Mouse (Mus musculus) liver, embryonic 13.5 days (tissue): ENCODE results near the gene Slc51a. TPM values are rescaled to one million over a fixed set of nuclear protein-coding genes. Genes with fewer than 3 reads are reported as not detected.

ENCODE experiments used
- ATAC-seq: fragments of 200-750 bp; cut with Nextera tagmentation; 2 replicates; pipeline ENCODE4 v1.8.0; 2017; ENCODE audit warnings: low read depth, mild to moderate bottlenecking, moderate number of reproducible peaks, moderate library complexity
- DNase-seq: peaks from one replicate; pipeline ENCODE4 v3.0.0; 2022
- H3K27ac ChIP-seq: fragments of 300-500 bp; sonication (generic); 2 replicates; pipeline ENCODE4 v1.5.1; 2015; ENCODE audit warnings: moderate library complexity, mild to moderate bottlenecking, inconsistent platforms
- H3K27me3 ChIP-seq: fragments of 300-500 bp; sonication (generic); 2 replicates; pipeline ENCODE4 v1.6.1; 2015; ENCODE audit warnings: mild to moderate bottlenecking, inconsistent platforms
- H3K36me3 ChIP-seq: fragments of 300-500 bp; sonication (generic); 2 replicates; pipeline ENCODE4 v1.6.1; 2015; ENCODE audit warnings: mild to moderate bottlenecking, inconsistent platforms
- H3K4me1 ChIP-seq: fragments of 300-500 bp; sonication (generic); replicated peaks from 2 replicates; pipeline ENCODE4 v1.6.1; 2015; ENCODE audit warnings: inconsistent platforms
- H3K4me2 ChIP-seq: fragments of 300-500 bp; sonication (generic); 2 replicates; pipeline ENCODE4 v1.6.1; 2015; ENCODE audit warnings: inconsistent platforms, mild to moderate bottlenecking, moderate library complexity
- H3K4me3 ChIP-seq: fragments of 300-500 bp; sonication (generic); replicated peaks from 2 replicates; pipeline ENCODE4 v1.5.1; 2015; ENCODE audit warnings: mild to moderate bottlenecking, inconsistent platforms
- H3K9ac ChIP-seq: fragments of 300-500 bp; sonication (generic); 2 replicates; pipeline ENCODE4 v1.6.1; 2015; ENCODE audit warnings: mild to moderate bottlenecking, inconsistent platforms
- H3K9me3 ChIP-seq: fragments of 300-500 bp; sonication (generic); replicated peaks from 2 replicates; pipeline ENCODE4 v1.6.1; 2016; ENCODE audit warnings: inconsistent platforms
- WGBS: fragments of 180-500 bp; shearing (Covaris S2); methylation state at CpG from one replicate; pipeline ENCODE4 v1.1.7; 2015; ENCODE audit not compliant: insufficient replicate concordance; 5-methylcytosine and 5-hydroxymethylcytosine counted together
- polyA plus RNA-seq: library from polyadenylated mRNA; unstranded; fragments of >200 nt; fragmentation: Nextera tagmentation; extraction: Ambion mirVana; gene quantifications from 2 replicates; pipeline ENCODE4 v1.2.1, GENCODE M21; 2015

The Slc51a gene
- polyA plus RNA-seq, 1 experiment from 2014 or later, result 0.65 TPM

GRCm38 (mm10) chr16:32430474-32431046 lies 57.1 kb downstream of the Slc51a start, which contains the start of gene Pcyt1a:
Pcyt1a (plus strand) TSS chr16:32430921.
- under 1% methylated on average over 54 of the region's 54 CpGs for WGBS
- 0 out of 2 replicates have a peak, but pooled peaks cover 3% of the 10 kb centered on the region for H3K36me3 ChIP-seq
- H3K4me1 ChIP-seq, result peaks cover 43% of the 10 kb centered on the region
- peak within 1 kb of the TSS; percentile 92 for H3K27ac ChIP-seq
- peak; percentile 85 for DNase-seq
- peak within 1 kb of the TSS; percentile 96 for H3K4me3 ChIP-seq
- no peaks in the 10 kb centered on the region for H3K27me3 ChIP-seq
- ATAC-seq, result peak; percentile 93
- H3K4me2 ChIP-seq, result peak within 1 kb of the TSS; percentile 81
- no peaks in the 10 kb centered on the region for H3K9me3 ChIP-seq
- H3K9ac ChIP-seq, result peak within 1 kb of the TSS; percentile 97

GRCm38 (mm10) chr16:32427506-32427905 lies 60.2 kb downstream of the Slc51a start:
- no peak for DNase-seq
- Histone ChIP-seq H3K4me3 (no peak overlapping the region), H3K27ac (no peak overlapping the region), H3K27me3 (no peaks in the 10 kb centered on the region), H3K4me1 (peaks cover 20% of the 10 kb centered on the region), H3K4me2 (no peak overlapping the region), H3K9ac (no peak overlapping the region), H3K9me3 (no peaks in the 10 kb centered on the region), H3K36me3 (no peaks in the 10 kb centered on the region)
- no peak for ATAC-seq
- 90% methylated on average over 3 of the region's 3 CpGs for WGBS

Other genes starting within 250 kb of the Slc51a start
- 5.5 and 5.6 TPM in 2 replicates for gene Fbxo45, start 240.7 kb downstream of the Slc51a start, polyA plus RNA-seq
- gene Wdr53, start 240.7 kb downstream of the Slc51a start, polyA plus RNA-seq, result 13.0 and 14.3 TPM in 2 replicates
- not detected in 2 replicates for gene Smco1, start 216.4 kb downstream of the Slc51a start, polyA plus RNA-seq
- gene Rnf168, start 210.4 kb downstream of the Slc51a start, polyA plus RNA-seq, result 17.9 and 19.9 TPM in 2 replicates
- 9.6 and 10.5 TPM in 2 replicates for gene Ubxn7, start 155.6 kb downstream of the Slc51a start, polyA plus RNA-seq
- gene Tm4sf19, start 87.4 kb downstream of the Slc51a start, polyA plus RNA-seq, result not detected in 2 replicates
- 7.2 and 7.3 TPM in 2 replicates for gene Tctex1d2, start 68.2 kb downstream of the Slc51a start, polyA plus RNA-seq
- gene Pcyt1a, start 57.0 kb downstream of the Slc51a start, polyA plus RNA-seq, result 38.6 and 42.0 TPM in 2 replicates
- gene Zdhhc19, start 8.4 kb upstream of the Slc51a start, polyA plus RNA-seq, result not detected in 2 replicates
- gene Tfrc, start 121.0 kb upstream of the Slc51a start, polyA plus RNA-seq, result 262 and 322 TPM in 2 replicates
- 4.2 and 4.9 TPM in 2 replicates for gene Tnk2, start 156.0 kb upstream of the Slc51a start, polyA plus RNA-seq
- gene Muc4, start 248.0 kb upstream of the Slc51a start, polyA plus RNA-seq, result 0.54 and 0.67 TPM in 2 replicates